Mouse (Mus musculus): ENCODE data around the gene Dusp10.

- TF ChIP-seq CTCF (IDR thresholded peaks at IDR 0.05; ENCODE audit: control insufficient read depth, insufficient read depth, insufficient read length) (no peak), MAX (IDR thresholded peaks at IDR 0.05) (no peak), MYOD1 (IDR thresholded peaks at IDR 0.05; ENCODE audit: control insufficient read depth, insufficient read length, low read depth) (no peak), USF1 (IDR thresholded peaks at IDR 0.05; ENCODE audit: low read depth) (no peak), CEBPB (IDR thresholded peaks at IDR 0.05; ENCODE audit: low read depth) (no peak)
Measured at GRCm38 (mm10) chr1:184040181-184040580, 27.1 kb downstream of the Dusp10 start.

Data from C2C12 (cell line).